Mouse (Mus musculus) spleen, embryonic (tissue): ENCODE measurements around the gene Gstm6.

Experiments
- CTCF ChIA-PET: fragments of 350-600 bp; sonication (Branson Sonifier 250); formaldehyde crosslinking; loops from one replicate; lab custom pipeline; 2022; lab: Charles Lee

Gene Gstm6

DNA sequence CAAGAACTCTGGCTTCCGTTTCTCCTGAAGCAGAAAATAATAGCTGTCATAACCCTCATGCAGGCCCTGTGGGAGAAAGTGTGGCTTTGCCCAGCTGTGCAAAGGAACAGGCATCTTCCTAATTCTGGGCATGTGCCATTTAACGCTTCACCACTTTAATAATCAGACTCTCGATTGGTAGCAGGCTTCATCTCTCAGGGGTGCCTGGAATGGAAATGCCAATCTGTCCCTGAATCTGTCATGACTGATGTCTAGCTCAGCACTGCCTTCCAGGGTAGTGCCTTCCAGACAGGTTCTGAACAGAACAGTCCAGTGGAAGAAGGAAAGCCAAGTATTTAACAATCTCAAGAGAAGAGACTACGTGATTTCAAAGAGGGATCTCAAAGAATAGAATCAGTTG lies 2.3 kb downstream of the Gstm6 start:
- CTCF ChIA-PET: no interaction called here

DNA sequence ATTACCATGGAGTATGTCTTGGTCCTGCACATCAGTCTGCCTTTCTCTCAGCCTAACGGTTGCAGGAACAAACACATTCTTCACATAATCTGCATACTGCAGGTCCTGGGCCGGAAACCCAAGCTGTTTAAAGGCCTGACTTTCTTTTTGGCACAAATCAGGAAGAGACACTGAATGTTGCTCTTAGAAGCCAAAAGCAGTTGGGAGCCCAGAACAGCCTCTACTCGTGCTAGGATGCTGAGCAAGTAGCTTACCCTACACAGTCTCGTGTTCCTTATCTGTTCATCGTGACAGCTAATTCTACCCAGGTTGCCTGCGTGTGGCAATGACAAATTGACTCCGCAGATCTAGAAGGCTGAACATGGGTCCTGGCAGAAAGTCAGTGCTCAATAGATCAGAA lies 3.0 kb downstream of the Gstm6 start:
- CTCF ChIA-PET: no interaction called here

DNA sequence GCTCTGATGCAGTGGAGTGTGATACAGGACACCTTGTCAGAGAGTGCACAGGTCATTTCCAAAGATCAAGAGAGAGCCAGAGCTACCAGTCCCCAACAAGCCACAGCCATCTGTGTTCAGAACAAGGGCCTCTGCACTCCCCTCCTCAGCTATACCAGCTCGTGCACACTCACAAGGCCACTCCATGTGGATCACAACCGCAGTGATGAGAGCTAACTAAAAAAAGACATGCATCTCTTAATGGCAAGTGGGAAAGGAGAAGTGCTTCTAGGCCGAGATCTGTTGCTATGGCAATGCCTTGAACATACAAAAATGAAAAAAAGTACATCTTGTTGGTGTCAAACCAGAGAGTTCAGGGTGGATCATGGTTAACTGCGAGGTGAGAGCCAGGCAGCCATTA lies 3.7 kb downstream of the Gstm6 start:
- CTCF ChIA-PET: no interaction called here

DNA sequence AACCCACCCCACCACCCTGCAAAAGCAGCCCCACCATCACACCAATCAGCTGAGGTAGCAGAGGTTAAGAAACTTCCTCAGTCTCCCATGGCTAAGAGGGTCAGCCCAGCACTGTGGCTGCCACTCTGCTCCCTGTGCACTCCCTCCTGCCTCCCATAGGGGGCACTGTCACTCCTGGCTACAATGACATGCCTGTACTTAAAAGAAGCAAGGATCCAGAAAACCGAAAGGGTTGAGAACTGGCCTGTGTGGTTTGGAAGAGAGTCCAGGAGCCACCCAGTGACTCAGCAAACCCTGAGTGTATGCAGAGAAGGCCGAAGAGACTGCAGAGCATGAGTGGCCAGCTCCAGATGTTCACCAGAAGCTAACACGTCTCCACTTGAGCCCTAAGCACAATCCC lies 4.1 kb downstream of the Gstm6 start:
- CTCF ChIA-PET: no interaction called here

DNA sequence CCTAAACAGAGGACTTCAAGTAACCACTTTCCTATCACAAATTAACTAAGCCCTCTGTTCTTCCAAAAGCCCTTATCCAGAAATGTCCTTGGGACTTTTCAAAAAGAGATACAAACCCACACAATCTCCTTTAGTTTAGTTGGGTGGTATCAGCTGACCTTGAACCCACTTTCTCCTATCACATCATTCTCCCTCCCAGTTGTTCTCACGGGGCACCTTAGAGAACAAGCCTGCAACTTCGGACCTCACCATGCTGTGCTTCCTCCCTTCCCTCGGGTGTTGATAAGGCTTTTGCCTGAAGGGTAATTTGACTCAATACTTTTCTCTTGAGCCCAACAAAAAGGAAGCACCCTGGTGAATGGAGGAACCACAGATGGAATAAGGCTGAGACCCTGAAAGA lies 7.7 kb downstream of the Gstm6 start:
- CTCF ChIA-PET: interaction anchor here (0.6 kb wide), 1 partner anchor 55 kb away, joined by 3 read pairs; no protein-coding TSS in a partner anchor

DNA sequence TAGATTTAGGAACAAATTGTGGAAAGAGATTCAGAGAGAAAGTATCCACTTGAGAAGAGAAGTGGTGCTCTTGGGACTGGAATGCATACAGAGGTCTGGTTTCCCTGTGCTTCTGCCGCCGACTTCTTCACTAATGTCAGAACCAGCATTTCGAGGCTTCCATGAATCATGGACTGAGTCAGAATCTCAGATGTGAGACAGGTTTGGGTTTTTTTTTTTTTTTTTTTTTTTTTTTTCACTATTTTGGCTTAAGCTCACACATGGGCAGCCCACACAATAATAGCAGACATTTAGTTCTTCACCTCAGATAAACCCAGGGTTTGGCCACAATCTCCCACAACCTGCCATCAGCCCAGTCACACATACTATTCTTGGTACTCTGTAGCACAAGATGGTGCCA lies 8.3 kb downstream of the Gstm6 start:
- CTCF ChIA-PET: interaction anchor here (0.6 kb wide), 1 partner anchor 55 kb away, joined by 3 read pairs; no protein-coding TSS in a partner anchor

DNA sequence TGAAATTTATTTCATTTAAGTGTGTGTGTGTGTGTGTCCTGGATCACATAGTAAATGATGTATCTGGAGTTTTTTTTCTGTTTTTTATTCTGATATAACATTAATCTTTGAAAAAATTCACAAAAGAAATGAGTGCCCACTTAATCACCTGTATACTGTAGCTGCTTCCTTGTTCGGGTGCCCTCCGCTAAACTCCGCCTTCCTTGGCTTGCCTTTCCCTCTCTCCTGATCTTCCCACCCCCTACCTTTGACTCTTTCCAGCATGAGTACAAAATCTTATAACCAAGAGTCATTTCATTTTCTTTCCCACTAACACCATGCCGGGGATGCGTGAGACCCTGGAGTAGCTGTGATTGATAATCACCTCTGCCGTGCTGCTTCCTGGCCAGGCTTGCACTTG lies 11.4 kb downstream of the Gstm6 start:
- CTCF ChIA-PET: no interaction called here

DNA sequence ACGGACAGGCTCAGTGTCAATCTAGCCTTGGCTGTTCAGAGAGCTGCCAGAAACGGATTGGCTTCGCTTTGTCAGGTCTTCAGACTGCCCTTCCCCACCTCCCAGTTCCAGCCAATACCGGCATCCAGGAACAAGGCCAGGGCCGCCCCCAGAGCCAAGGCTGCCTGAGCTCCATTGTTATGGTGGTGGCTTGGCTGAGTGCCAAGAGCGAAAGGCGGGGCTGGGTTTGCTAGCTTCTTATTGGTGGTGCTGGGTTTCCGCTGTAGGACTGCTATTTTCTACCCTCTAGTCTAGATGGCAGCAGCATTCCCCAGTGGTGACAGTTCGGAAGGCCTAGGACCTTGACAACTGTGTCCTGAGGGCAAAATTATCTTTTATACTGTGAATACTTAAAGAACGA lies 11.9 kb downstream of the Gstm6 start, which contains the start of gene Gstm7:
Gstm7 (minus strand) TSS at position 148 of the 400 bp plus-strand sequence.
- CTCF ChIA-PET: no interaction called here

DNA sequence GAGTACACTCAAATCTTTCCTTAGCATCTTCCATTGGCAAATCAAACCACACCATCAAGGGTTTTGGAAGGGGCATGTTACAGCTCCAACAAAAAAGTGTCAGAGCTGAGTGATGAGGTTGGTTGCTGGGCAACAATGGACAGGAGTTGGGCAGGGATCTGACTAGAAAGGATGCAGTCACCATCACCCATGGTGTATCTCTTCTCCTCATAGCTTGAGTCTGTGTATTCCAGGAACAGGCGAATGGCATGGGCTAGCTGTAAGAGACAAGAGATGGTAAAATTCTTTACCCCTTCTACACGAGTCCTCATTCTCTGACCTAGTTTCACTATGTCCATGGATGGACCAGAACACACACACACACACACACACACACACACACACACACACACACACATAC lies 12.4 kb downstream of the Gstm6 start:
- CTCF ChIA-PET: no interaction called here

DNA sequence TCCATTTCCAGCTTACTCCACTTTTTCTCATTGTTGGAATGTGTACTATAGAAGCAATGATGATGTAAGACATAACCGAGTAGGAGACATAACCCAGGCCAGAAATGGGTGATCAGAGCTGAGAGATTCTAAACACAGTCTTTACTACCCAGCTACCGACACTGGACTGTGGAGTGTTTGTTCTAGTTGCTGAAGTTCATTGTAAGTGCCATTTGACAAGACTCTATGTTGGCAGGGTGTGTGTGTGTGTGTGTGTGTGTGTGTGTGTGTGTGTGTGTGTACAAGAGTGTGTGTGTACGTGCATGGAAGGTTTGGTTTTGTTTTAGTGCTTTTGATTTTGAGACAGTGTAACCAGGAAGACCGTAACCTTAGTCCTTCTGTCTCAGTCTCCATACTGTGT lies 13.8 kb downstream of the Gstm6 start:
- CTCF ChIA-PET: no interaction called here

DNA sequence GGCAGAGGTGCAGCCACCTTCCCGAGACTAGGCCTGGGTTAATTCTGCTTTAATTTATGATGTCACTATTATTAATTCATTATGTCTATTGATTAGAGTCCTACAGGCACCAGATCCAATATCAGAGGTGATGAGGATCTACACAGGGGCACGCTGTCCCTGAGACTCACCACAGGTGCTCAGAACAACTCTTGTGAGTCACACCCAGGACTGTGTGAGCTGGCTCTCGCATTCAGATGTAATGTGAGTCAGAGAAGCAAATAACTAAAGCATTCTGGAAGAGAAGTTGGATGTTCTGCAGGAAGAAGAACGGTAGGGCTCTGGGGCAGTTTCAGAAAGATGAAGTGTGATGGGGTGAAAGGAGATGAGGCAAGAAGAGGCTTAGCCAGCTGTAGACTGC lies 14.3 kb downstream of the Gstm6 start:
- CTCF ChIA-PET: no interaction called here

DNA sequence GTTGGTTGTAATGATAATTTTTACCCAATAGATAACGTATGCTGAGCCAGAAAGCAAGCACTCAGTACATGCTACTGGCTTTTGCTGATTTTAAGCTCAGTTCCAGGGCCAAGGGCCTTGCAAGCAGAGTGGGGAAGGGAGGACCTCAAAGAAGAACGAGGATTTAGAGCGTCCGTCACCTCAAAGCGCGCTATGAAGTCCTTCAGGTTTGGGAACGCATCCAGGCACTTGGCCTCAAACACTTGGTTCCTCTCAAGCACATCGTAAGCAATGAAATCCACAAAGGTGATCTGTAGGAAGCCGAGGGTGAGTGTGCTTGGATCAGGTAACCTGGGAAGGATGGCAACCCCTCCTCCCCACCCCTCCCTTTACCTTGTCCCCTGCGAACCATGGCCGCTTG lies 14.9 kb downstream of the Gstm6 start:
- CTCF ChIA-PET: no interaction called here

DNA sequence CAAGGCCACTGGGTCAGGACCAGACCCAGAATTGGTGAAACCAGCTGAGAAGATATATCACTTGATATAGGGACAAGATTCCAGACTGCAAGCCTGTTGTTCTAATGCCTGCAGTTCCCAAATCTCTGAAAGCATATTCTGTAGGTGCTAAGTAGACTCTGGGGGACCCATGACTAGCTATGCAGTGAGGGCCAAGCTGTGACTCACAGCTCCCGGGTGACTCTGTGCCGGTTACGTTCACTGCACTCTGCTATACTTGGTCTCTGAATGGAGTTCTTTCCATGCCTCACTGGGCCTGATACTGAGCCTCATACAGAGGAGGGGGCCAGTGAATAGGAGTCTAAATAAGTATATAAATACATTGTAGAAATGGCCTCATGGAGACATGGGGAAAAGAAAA lies 15.7 kb downstream of the Gstm6 start:
- CTCF ChIA-PET: no interaction called here

DNA sequence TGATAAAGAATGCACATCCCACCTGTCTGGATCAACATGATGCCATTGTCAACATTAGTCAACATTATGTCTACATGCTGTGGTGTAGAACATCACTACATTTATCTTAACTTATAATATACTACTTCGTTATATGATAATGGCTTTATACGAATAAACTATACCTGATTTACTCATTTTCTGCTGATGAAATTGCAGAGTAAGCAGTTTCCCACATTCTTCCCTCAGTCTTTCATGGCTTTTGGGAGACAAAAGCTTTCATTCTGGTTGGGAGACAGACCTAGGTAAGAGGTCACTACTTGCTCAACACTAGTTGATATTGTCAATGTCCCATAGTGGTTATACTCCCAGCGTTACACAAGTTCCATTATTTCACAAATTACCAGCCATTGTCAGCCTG lies 18.2 kb downstream of the Gstm6 start:
- CTCF ChIA-PET: no interaction called here

DNA sequence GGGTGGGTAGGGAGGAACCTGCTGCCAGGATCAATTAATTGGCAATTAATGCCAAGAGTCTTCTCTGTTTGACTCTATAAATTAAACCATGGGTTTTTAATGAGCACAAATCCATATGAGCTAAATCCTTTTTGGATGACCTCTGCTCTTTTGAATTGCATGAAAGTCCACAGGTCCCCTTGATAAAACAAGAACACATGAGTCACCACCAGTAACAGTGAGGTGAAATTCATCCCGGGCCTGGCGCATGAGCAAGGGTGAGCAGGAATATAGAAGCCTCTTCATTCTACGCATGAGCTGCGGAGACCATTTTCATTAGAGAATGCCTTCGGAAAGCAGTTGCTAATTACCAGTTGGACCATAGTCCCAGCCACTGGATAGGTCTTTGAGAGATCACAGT lies 23.2 kb downstream of the Gstm6 start:
- CTCF ChIA-PET: no interaction called here

DNA sequence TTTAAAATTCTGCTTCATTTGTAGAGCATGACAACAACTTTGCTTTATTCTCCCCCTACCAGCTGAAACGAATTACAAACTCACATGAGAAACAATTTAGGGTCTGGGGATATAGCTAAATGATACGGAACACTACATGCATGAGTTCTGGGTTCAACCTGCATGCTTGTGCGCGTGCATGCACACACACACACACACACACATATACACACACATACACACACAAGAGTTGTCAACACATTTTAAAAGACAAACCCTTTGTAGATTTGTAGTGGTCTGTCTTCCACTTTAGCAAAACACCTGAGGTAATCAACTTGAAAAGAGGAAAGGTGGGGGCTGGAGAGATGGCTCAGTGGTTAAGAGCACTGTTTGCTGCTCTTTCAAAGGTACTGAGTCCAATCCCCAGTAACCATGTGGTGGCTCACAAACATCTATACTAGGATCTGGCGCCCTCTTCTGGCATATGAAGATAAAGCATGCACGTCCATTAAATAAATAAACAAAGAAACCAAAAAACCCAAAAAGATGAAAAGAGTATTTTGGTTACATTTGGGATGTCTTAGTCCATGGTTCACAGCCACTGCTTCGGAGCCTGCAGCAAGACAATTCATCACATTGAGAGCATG lies 25.7 kb downstream of the Gstm6 start:
- CTCF ChIA-PET: interaction anchor here (1.0 kb wide), 1 partner anchor 20 kb away, joined by 3 read pairs; no protein-coding TSS in a partner anchor

DNA sequence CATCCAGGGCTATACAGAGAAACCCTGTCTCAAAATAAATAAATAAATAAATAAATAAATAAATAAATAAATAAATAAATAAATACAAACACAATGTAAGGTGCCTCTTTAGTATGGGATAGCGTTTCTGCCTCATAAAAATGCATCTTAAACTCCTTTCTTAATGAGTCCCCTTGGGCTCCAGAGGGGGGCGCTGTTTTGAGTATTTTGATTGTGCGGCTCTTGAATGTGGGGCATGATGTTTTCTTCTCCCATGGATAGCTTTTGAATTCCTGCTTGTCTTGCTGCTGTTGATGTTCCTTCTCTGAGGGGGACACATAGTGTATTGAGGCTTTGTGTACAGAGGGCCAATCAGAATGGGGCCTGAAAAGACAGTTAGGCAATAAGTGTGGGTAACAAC lies 26.5 kb downstream of the Gstm6 start:
- CTCF ChIA-PET: interaction anchor here (1.0 kb wide), 1 partner anchor 19 kb away, joined by 3 read pairs; no protein-coding TSS in a partner anchor

DNA sequence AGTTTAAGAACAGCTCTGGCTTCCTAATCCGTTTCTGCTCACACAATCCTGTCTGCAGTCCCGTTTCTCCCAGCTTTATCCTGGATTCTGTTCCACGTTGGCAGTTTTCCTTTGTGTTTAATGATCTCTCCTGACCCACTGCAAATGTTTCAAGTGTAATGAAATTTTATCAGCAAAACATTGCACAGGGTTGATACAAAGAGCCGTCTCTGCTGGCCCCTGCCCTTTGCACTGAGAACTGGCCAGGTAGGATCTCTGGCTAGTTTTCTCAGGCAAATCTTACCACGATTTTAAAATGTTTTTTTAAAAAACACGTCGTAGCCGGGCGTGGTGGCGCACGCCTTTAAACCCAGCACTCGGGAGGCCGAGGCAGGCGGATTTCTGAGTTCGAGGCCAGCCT lies 26.9 kb downstream of the Gstm6 start:
- CTCF ChIA-PET: no interaction called here

DNA sequence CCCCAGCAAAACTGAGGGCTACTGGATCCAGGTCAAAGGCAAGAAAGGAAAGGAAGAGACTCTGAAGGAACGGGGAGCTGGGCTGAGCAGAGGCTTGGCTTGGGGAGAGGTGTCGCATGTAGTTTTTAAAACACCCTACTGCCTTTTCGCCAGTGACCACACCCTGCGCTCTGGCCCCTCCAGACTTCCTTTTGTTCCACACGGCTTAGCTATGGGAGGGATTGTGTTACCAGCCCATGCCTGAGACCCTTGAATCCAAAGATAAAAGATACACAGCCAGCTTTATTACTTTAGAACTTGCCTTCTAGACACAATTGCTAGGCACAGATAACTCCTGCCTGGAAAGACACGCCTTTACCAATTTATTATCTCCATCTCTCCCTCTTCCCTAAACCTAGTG lies 37.6 kb downstream of the Gstm6 start:
- CTCF ChIA-PET: no interaction called here

DNA sequence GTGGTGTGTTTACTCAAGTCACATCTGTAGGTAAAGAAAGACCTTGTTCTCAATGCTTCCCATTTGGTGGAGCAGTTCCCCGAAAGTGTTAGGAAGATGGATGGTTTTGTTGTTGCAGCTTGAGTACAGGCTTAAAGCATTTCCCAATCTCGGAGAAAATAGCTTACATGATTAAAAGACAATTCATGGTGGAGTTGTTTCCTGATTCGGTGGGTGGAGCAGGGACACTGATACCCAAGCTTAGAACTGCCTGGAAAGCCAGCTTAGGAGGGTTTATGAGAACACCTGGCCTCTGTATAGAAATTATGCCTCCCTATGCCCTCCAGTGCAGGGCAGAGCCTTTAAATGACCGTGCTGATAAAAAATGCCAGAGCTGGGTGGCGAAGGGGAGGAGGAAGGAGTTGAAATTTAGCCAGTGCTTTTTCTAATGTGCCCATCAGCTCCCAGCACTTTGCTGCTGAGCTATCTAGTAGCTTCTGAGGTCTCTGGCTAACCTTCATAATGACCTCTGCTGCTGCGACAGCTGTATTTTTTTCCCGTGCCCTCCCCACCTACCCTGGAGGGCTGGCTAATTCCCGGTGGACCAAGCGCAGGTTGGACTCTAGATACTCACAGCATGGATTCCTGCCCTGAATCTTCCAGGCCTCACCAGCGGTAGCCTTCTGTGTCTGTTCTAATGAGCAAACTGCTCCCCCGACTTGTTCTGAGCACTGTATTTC lies 42.4 kb downstream of the Gstm6 start:
- CTCF ChIA-PET: interaction anchor here (0.6 kb wide), 1 partner anchor 35 kb away, joined by 5 read pairs; no protein-coding TSS in a partner anchor

DNA sequence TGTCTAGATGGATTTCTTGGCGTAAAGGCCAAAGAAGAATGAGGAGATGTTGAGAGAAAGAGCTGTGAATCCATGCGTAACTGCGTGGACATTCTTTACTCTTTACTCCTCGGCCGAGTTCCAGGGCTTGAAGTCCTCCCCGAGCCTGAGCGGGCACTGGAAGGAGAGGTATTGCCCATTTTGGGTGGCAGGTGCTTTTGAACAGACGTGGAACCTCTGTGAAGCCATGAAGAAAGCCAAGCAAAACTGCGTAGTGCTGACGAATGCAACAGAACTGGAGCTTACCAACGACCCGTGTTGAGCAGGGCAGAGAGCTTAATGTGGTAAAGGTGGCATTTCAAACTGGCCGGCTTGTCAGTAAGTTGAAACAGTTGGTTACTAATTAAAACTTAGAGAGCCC lies 44.9 kb downstream of the Gstm6 start:
- CTCF ChIA-PET: no interaction called here

DNA sequence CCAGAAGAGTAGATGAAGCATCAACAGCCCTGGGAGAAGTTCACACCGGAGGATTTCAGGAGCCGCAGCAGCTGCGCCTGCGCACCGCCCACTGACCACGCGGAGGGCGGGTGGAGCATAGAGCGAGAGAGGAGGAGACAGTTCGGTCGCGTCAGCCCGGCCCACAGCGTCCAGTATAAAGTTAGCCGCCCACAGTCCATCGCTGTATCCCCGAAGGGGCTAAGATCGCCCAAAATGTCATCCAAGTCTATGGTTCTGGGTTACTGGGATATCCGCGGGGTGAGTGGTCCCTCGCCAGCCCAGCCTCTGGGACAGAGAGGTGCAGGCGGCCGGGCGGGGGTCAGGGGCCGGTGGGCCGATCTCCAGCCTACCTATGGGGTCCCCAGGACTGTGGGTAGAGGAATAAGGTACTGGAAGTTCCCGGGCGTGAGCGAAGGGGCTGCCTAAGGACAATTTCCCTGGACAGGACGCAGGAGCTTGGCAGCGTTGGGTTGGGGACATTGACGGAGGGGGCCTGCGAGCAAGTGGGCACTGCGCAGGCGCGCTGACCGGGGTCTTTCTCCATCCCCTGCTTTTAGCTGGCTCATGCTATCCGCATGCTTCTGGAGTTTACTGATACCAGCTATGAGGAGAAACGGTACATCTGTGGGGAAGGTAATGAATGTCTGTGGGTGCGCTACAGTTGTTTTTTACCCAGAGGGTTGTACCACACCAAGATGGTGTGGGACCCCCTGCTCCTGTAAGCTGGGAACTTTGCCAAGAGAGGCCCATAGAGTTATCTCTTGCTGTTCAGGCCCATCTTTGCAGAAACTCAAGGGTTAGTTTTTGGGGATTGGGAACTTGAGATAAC lies 47.6 kb downstream of the Gstm6 start, which contains the start of gene Gstm5:
Gstm5 (plus strand) TSS at position 102 of the 850 bp plus-strand sequence.
- CTCF ChIA-PET: no interaction called here
